Mouse (Mus musculus): ENCODE measurements at regions not wholly inside any gene's neighbourhood (a gene's known extent, or its start where the extent isn't known, plus 50 kb on each side); places are given as distances from the start of the nearest gene placed in this dataset.
"Not testable (repeated sequence)": the region's sequence is repeated elsewhere in the genome, so short reads cannot be mapped to it uniquely, and the experiment has no call there.

GRCm38 (mm10) chr8:112283316-112283715 lies 268.5 kb upstream of the Gm6793 start:
- 87% methylated on average over 6 of the region's 6 CpGs for WGBS
- no peaks in the 10 kb centered on the region for H3K27me3 ChIP-seq (replicated peaks; ENCODE audit: low read depth, poor library complexity, severe bottlenecking)
- no peaks in the 10 kb centered on the region for H3K36me3 ChIP-seq (replicated peaks)
- DNase-seq (ENCODE audit: low spot score), result no peak
- no peak overlapping the region for H3K27ac ChIP-seq (replicated peaks)
- H3K4me1 ChIP-seq, result no peaks in the 10 kb centered on the region
- no peaks in the 10 kb centered on the region for H3K9me3 ChIP-seq
- no peak overlapping the region for H3K4me3 ChIP-seq

GRCm38 (mm10) chr8:112269598-112269997 lies 254.8 kb upstream of the Gm6793 start:
- Histone ChIP-seq H3K4me3 (no peak overlapping the region), H3K27ac (replicated peaks) (no peak overlapping the region), H3K9me3 (no peaks in the 10 kb centered on the region), H3K27me3 (replicated peaks; ENCODE audit: low read depth, poor library complexity, severe bottlenecking) (no peaks in the 10 kb centered on the region), H3K36me3 (replicated peaks) (no peaks in the 10 kb centered on the region), H3K4me1 (no peaks in the 10 kb centered on the region; the same call in 1 of the 2 replicates)
- DNase-seq (ENCODE audit: low spot score), result no peak
- 50% methylated on average over 5 of the region's 5 CpGs for WGBS

GRCm38 (mm10) chr8:112269214-112269566 lies 254.4 kb upstream of the Gm6793 start:
- DNase-seq (ENCODE audit: low spot score), result no peak
- 59% methylated on average over 8 of the region's 8 CpGs for WGBS

GRCm38 (mm10) chr8:112268544-112269213 lies 253.8 kb upstream of the Gm6793 start:
- Histone ChIP-seq H3K4me3 (no peak overlapping the region), H3K27ac (replicated peaks) (no peak overlapping the region), H3K9me3 (no peaks in the 10 kb centered on the region), H3K4me1 (no peaks in the 10 kb centered on the region; the same call in 1 of the 2 replicates), H3K27me3 (replicated peaks; ENCODE audit: low read depth, poor library complexity, severe bottlenecking) (no peaks in the 10 kb centered on the region), H3K36me3 (replicated peaks) (no peaks in the 10 kb centered on the region)
- WGBS, result 70% methylated on average over 9 of the region's 9 CpGs
- DNase-seq (ENCODE audit: low spot score), result no peak

More at GRCm38 (mm10) chr8:112269214-112269566, 254.4 kb upstream of the Gm6793 start:
- H3K36me3 ChIP-seq (replicated peaks), result no peaks in the 10 kb centered on the region
- H3K27ac ChIP-seq (replicated peaks), result no peak overlapping the region
- no peaks in the 10 kb centered on the region for H3K9me3 ChIP-seq
- H3K4me3 ChIP-seq, result no peak overlapping the region
- no peaks in the 10 kb centered on the region for H3K27me3 ChIP-seq (replicated peaks; ENCODE audit: low read depth, poor library complexity, severe bottlenecking)
- H3K4me1 ChIP-seq, result no peaks in the 10 kb centered on the region; the same call in 1 of the 2 replicates

GRCm38 (mm10) chr8:112257922-112258475 lies 243.2 kb upstream of the Gm6793 start:
- no peak for DNase-seq (ENCODE audit: low spot score)
- H3K27me3 ChIP-seq (replicated peaks; ENCODE audit: low read depth, poor library complexity, severe bottlenecking), result no peaks in the 10 kb centered on the region
- WGBS, result 35% methylated on average over 13 of the region's 13 CpGs
- peaks cover 15% of the 10 kb centered on the region for H3K4me1 ChIP-seq
- no peaks in the 10 kb centered on the region for H3K36me3 ChIP-seq (replicated peaks)
- H3K27ac ChIP-seq (replicated peaks), result 0 out of 2 replicates have a peak overlapping the region, but pooled peaks have one; percentile 10
- H3K9me3 ChIP-seq, result no peaks in the 10 kb centered on the region
- H3K4me3 ChIP-seq, result peak overlapping the region; percentile 41

- 0 out of 2 replicates have a peak overlapping the region, but pooled peaks have one; percentile 10 for H3K27ac ChIP-seq (replicated peaks)
These were observed 242.6 kb upstream of the Gm6793 start for GRCm38 (mm10) chr8:112257311-112257894.

GRCm38 (mm10) chr8:112246629-112247028 lies 231.8 kb upstream of the Gm6793 start:
- not testable (repeated sequence) for H3K4me1 ChIP-seq; H3K4me3 ChIP-seq; H3K36me3 ChIP-seq (replicated peaks); H3K9me3 ChIP-seq; DNase-seq (ENCODE audit: low spot score); H3K27ac ChIP-seq (replicated peaks); H3K27me3 ChIP-seq (replicated peaks; ENCODE audit: low read depth, poor library complexity, severe bottlenecking)
- WGBS, result 88% methylated on average over 2 of the region's 2 CpGs

More at GRCm38 (mm10) chr8:112257311-112257894, 242.6 kb upstream of the Gm6793 start:
- Histone ChIP-seq H3K36me3 (replicated peaks) (no peaks in the 10 kb centered on the region), H3K4me1 (peaks cover 15% of the 10 kb centered on the region), H3K4me3 (peak overlapping the region; percentile 41), H3K27me3 (replicated peaks; ENCODE audit: low read depth, poor library complexity, severe bottlenecking) (no peaks in the 10 kb centered on the region), H3K9me3 (no peaks in the 10 kb centered on the region)
- DNase-seq (ENCODE audit: low spot score), result peak; percentile 12
- 9% methylated on average over 18 of the region's 18 CpGs for WGBS

- Histone ChIP-seq H3K27ac (replicated peaks) (no peak overlapping the region), H3K27me3 (replicated peaks; ENCODE audit: low read depth, poor library complexity, severe bottlenecking) (no peaks in the 10 kb centered on the region), H3K4me3 (no peak overlapping the region), H3K36me3 (replicated peaks) (no peaks in the 10 kb centered on the region), H3K4me1 (no peaks in the 10 kb centered on the region), H3K9me3 (no peaks in the 10 kb centered on the region)
- DNase-seq (ENCODE audit: low spot score), result no peak
- WGBS, result 84% methylated on average over 9 of the region's 9 CpGs
These were observed 223.8 kb upstream of the Gm6793 start for GRCm38 (mm10) chr8:112238681-112239080.

GRCm38 (mm10) chr8:112236751-112237150 lies 221.9 kb upstream of the Gm6793 start:
- not testable (repeated sequence) for H3K4me3 ChIP-seq; H3K36me3 ChIP-seq (replicated peaks); H3K27me3 ChIP-seq (replicated peaks; ENCODE audit: low read depth, poor library complexity, severe bottlenecking); DNase-seq (ENCODE audit: low spot score); H3K9me3 ChIP-seq; H3K4me1 ChIP-seq; H3K27ac ChIP-seq (replicated peaks)
- 92% methylated on average over 19 of the region's 19 CpGs for WGBS

GRCm38 (mm10) chr8:112219656-112220055 lies 204.8 kb upstream of the Gm6793 start:
- Histone ChIP-seq H3K4me1 (no peaks in the 10 kb centered on the region), H3K4me3 (no peak overlapping the region), H3K36me3 (replicated peaks) (no peaks in the 10 kb centered on the region), H3K9me3 (no peaks in the 10 kb centered on the region), H3K27ac (replicated peaks) (no peak overlapping the region), H3K27me3 (replicated peaks; ENCODE audit: low read depth, poor library complexity, severe bottlenecking) (no peaks in the 10 kb centered on the region)
- 66% methylated on average over 6 of the region's 6 CpGs for WGBS
- peak; percentile 29 for DNase-seq (ENCODE audit: low spot score)

GRCm38 (mm10) chr8:112212170-112212569 lies 197.3 kb upstream of the Gm6793 start:
- no peaks in the 10 kb centered on the region for H3K4me1 ChIP-seq
- no peak for DNase-seq (ENCODE audit: low spot score)
- no peaks in the 10 kb centered on the region for H3K36me3 ChIP-seq (replicated peaks)
- H3K27ac ChIP-seq (replicated peaks), result no peak overlapping the region
- 91% methylated on average over 5 of the region's 5 CpGs for WGBS
- no peak overlapping the region for H3K4me3 ChIP-seq
- H3K9me3 ChIP-seq, result no peaks in the 10 kb centered on the region
- H3K27me3 ChIP-seq (replicated peaks; ENCODE audit: low read depth, poor library complexity, severe bottlenecking), result no peaks in the 10 kb centered on the region

GRCm38 (mm10) chr8:112196423-112196822 lies 181.6 kb upstream of the Gm6793 start:
- H3K9me3 ChIP-seq, result no peaks in the 10 kb centered on the region
- 85% methylated on average over 1 of the region's 1 CpGs for WGBS
- no peaks in the 10 kb centered on the region for H3K36me3 ChIP-seq (replicated peaks)
- H3K4me1 ChIP-seq, result no peaks in the 10 kb centered on the region
- no peak overlapping the region for H3K4me3 ChIP-seq
- no peak for DNase-seq (ENCODE audit: low spot score)
- H3K27me3 ChIP-seq (replicated peaks; ENCODE audit: low read depth, poor library complexity, severe bottlenecking), result no peaks in the 10 kb centered on the region
- H3K27ac ChIP-seq (replicated peaks), result no peak overlapping the region

- no peak overlapping the region for H3K27ac ChIP-seq (replicated peaks)
- no peaks in the 10 kb centered on the region for H3K4me1 ChIP-seq
- H3K36me3 ChIP-seq (replicated peaks), result no peaks in the 10 kb centered on the region
- DNase-seq (ENCODE audit: low spot score), result no peak
- WGBS, result 83% methylated on average over 2 of the region's 2 CpGs
- no peaks in the 10 kb centered on the region for H3K9me3 ChIP-seq
- H3K4me3 ChIP-seq, result no peak overlapping the region
- no peaks in the 10 kb centered on the region for H3K27me3 ChIP-seq (replicated peaks; ENCODE audit: low read depth, poor library complexity, severe bottlenecking)
These were observed 181.0 kb upstream of the Gm6793 start for GRCm38 (mm10) chr8:112195880-112196279.

Data from embryonic facial prominence, embryonic 10.5 days (tissue).